Mouse (Mus musculus) heart, adult 2 months (tissue): ENCODE data around the gene Islr2.

ENCODE experiments used
- CTCF ChIP-seq: fragments of 200-600 bp; IDR thresholded peaks from 2 replicates; pipeline ENCODE4 v1.8.1; 2022; ENCODE audit warnings: antibody characterized with exemption, mild to moderate bottlenecking, moderate library complexity
- EP300 ChIP-seq: fragments of 200-500 bp; IDR thresholded peaks from 2 replicates; pipeline ENCODE4 v1.6.1; 2011; ENCODE audit warnings: low read depth, low read length, control low read depth; ENCODE audit not compliant: insufficient read depth
- POLR2A ChIP-seq: fragments of 200-500 bp; IDR thresholded peaks from 2 replicates; pipeline ENCODE4 v1.6.1; 2011; ENCODE audit warnings: mild to moderate bottlenecking, low read depth, low read length, control low read depth; ENCODE audit not compliant: insufficient read depth

- no peak for TF ChIP-seq CTCF
- TF ChIP-seq POLR2A: no peak
- no peak for TF ChIP-seq EP300
These were observed 20.2 kb upstream of the Islr2 start for GRCm38 (mm10) chr9:58224356-58224755.
